ENCODE assay signal across 24 mouse cellular contexts in the genomic region with DNA sequence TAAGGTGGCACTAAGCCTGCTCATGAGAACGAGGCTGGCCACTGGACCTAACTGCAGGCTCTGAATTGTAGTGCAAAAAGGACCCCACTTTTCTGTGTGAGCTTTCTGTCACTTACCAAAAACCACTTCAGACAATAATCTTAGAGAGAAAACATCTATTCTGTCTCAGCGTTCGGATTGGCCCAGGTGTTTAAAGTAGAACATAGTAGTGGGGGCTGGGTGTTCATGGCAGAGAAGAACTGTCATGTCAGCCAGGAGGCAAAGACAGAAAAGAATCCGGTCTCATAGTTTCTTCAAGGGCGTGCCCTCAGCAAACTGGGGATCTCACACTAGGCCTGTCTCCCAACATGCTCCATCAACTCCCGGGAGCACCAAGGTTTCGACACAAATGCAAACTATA.
"Had no signal": no experiment of that assay in that cellular context is flagged by ENCODE, and none has a peak within 500 bp of the region (broad histone marks: within the 10 kb centered on the region; RNA-seq: fewer than 3 reads in every experiment).

No protein-coding gene starts in this region.

- H3K4me3 ChIP-seq: gastrocnemius, adult 2 months; heart, embryonic 10.5 days; heart, embryonic 13.5 days; heart, embryonic 15.5 days; hindbrain, embryonic 13.5 days; intestine, embryonic 15.5 days; layer of hippocampus, adult 2 months; left cerebral cortex, adult 2 months; limb, embryonic 10.5 days; limb, embryonic 12.5 days had no signal

- H3K4me1 ChIP-seq: heart, embryonic 10.5 days; heart, embryonic 13.5 days; heart, embryonic 15.5 days; hindbrain, embryonic 13.5 days; intestine, embryonic 15.5 days; limb, embryonic 10.5 days; limb, embryonic 12.5 days had no signal

- H3K9ac ChIP-seq: heart, embryonic 13.5 days; heart, embryonic 15.5 days; hindbrain, embryonic 13.5 days; intestine, embryonic 15.5 days; limb, embryonic 12.5 days had no signal

- ATAC-seq: forebrain, embryonic 16.5 days; hindbrain, embryonic 16.5 days; inflammation-experienced regulatory T-cells, adult 6 months; intestine, embryonic 15.5 days; intestine, postnatal 0 days had no signal

- H3K4me2 ChIP-seq: heart, embryonic 13.5 days; heart, embryonic 15.5 days; hindbrain, embryonic 13.5 days; intestine, embryonic 15.5 days; limb, embryonic 12.5 days had no signal

- DNase-seq: gastrocnemius, adult 2 months; gastrocnemius, postnatal 10 days; gastrocnemius, postnatal 25 days; heart, adult 18-20 months; heart, postnatal 14 days; heart, postnatal 36 days; kidney, adult 18-20 months; kidney, adult 8-10 months; kidney, postnatal 10 days; kidney, postnatal 25 days; kidney, postnatal 4 days had no signal

- H3K27ac ChIP-seq: gastrocnemius, adult 2 months; heart, embryonic 10.5 days; heart, embryonic 13.5 days; heart, embryonic 15.5 days; hindbrain, embryonic 13.5 days; intestine, embryonic 15.5 days; layer of hippocampus, adult 2 months; left cerebral cortex, adult 2 months; limb, embryonic 10.5 days; limb, embryonic 12.5 days had no signal

- H3K36me3 ChIP-seq: heart, embryonic 10.5 days; heart, embryonic 13.5 days; heart, embryonic 15.5 days; hindbrain, embryonic 13.5 days; intestine, embryonic 15.5 days; limb, embryonic 10.5 days; limb, embryonic 12.5 days had no signal

- H3K27me3 ChIP-seq: heart, embryonic 13.5 days; heart, embryonic 15.5 days; hindbrain, embryonic 13.5 days; intestine, embryonic 15.5 days; limb, embryonic 12.5 days had no signal

- H3K9me3 ChIP-seq: heart, embryonic 10.5 days; heart, embryonic 13.5 days; heart, embryonic 15.5 days; hindbrain, embryonic 13.5 days; intestine, embryonic 15.5 days had no signal
